Mouse (Mus musculus) heart, postnatal 36 days (tissue): Measurements from ENCODE around the gene Aqr. TPM values are rescaled to one million over a fixed set of nuclear protein-coding genes. Genes with fewer than 3 reads are reported as not detected.
"Not testable (repeated sequence)": the region's sequence is repeated elsewhere in the genome, so short reads cannot be mapped to it uniquely, and the experiment has no call there.

Experiments
- DNase-seq, 2 experiments: peaks; one replicate each; pipeline ENCODE4 v3.0.0; 2021 to 2022
- intact Hi-C: fragments of 180-260 bp; cut with DNase I; formaldehyde crosslinking; loops from one replicate; pipeline ENCODE4 v1.15.1; 2025
- total RNA-seq, 2 experiments: library from RNA; stranded (reverse); gene quantifications; 2 replicates each; pipeline ENCODE4 v1.2.3; 2021

Aqr gene
- 10 to 100 TPM; 18.1 to 19.3 TPM for total RNA-seq

- intact Hi-C loops, DNase-seq: not testable (repeated sequence)
These were observed at the start of gene Aqr for GRCm38 (mm10) chr2:114186924-114187323. TSS of gene Aqr (minus strand) at chr2:114187024.

GRCm38 (mm10) chr2:114236566-114236965 is 49.7 kb upstream of the Aqr start:
- intact Hi-C loops = no loop called here
- DNase-seq = no peak

GRCm38 (mm10) chr2:114235584-114235983 is 48.8 kb upstream of the Aqr start:
- intact Hi-C loops = no loop called here
- DNase-seq = no peak

DNA sequence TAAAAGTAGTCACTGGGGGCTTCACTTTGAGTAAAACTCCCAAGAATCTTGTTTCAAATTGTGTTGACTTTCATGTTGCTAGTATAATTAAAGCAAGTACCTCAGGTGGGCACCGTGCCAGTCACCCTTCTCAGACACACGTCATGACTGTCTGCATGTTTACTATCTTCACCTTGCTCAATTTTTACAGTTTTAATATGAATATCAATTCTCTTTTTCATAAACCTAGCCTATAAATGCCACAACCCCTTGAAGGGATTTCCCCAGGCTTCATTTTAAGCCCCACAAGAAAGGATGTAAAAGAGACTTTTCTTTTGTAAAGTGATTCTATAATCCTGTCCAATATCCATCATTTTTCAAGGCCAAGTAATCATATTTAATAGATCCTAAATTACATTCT is 44.4 kb upstream of the Aqr start:
- intact Hi-C loops = no loop called here
- DNase-seq = no peak

- intact Hi-C loops = no loop called here
- DNase-seq = no peak
These were observed 41.8 kb upstream of the Aqr start for GRCm38 (mm10) chr2:114228672-114229071.

- DNase-seq = no peak
- intact Hi-C loops = no loop called here
These were observed 18.2 kb upstream of the Aqr start for GRCm38 (mm10) chr2:114205036-114205435.

- DNase-seq = no peak
- intact Hi-C loops = loop anchor here (1.0 kb wide), 1 partner anchor 26 kb away; no protein-coding TSS in a partner anchor
These were observed 14.8 kb upstream of the Aqr start for GRCm38 (mm10) chr2:114201574-114201973.

- intact Hi-C loops = loop anchor here (1.0 kb wide), 1 partner anchor 26 kb away; no protein-coding TSS in a partner anchor
- peak; percentile 81 to 82 for DNase-seq
These were observed 14.2 kb upstream of the Aqr start, which contains the start of gene Zfp770 for GRCm38 (mm10) chr2:114200932-114201559. TSS of gene Zfp770 (minus strand) at chr2:114201469.

DNA sequence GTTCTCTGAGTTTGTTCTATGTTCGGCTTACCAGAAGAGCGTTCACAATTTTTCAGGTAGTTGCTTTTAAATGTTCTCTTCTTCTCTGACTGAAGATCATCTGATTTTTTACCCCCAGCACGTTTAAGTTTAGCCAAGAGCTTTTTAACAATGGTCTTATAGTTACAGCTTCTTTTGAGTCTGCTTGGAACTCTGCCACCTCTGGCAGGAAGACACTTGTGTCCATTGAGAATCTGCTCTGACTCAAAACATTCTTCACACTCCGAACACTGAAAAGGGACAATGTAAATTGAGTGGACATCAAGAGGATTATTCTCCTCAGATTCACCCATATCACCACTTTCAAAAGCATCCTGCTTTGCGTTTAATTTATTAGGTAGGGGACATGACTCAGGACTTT is 9.6 kb upstream of the Aqr start:
- intact Hi-C loops = no loop called here
- DNase-seq = no peak

- DNase-seq = no peak
- intact Hi-C loops = no loop called here
These were observed 8.8 kb downstream of the Aqr start for GRCm38 (mm10) chr2:114177802-114178733.

GRCm38 (mm10) chr2:114174651-114175484 is 12.0 kb downstream of the Aqr start:
- intact Hi-C loops = loop anchor here (1.0 kb wide), 1 partner anchor 26 kb away; the partner anchor contains the start of gene Zfp770
- peak; percentile 78 to 79 for DNase-seq

- intact Hi-C loops = no loop called here
- DNase-seq = no peak
These were observed 13.6 kb downstream of the Aqr start for GRCm38 (mm10) chr2:114173248-114173647.

DNA sequence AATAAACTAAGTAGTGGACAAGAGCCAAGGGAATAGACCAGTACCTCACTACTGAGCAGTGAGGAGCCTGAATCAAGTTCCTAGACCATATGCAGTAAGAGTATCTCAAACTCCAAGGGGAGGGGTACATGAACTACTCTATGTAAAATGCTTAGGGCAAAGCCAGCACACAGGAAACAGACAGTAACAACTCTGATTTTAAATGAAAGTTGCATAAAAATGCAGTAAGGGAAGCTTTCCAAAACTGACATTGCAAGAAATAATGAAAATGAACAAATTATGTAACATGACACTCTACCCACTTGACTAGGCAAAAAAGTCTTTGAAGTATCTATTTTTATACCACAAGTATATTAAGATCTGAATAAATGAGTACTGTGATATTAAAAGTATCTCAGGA is 19.0 kb downstream of the Aqr start:
- no peak for DNase-seq
- intact Hi-C loops = no loop called here

- intact Hi-C loops = no loop called here
These were observed 24.8 kb downstream of the Aqr start for GRCm38 (mm10) chr2:114161978-114162377.

DNA sequence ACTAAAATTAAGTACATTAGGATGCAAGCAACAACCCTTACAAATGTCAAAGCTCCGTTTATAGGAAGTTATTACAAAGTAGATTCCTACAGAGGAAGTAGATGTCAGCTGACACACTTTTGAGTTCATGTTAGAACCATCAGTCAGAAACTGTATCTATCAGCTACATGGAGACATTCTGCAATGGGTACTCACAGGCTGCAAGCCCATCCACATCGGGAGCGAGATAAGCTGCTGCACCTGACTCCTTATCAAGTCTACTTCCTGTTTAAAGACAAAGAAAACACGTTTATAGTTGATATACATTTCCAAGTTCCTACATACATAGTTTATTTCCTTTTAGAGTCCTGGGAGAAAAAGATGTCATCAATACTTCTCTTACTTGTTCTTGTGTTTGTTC is 29.5 kb downstream of the Aqr start:
- intact Hi-C loops = no loop called here
- no peak for DNase-seq

More at GRCm38 (mm10) chr2:114161978-114162377, 24.8 kb downstream of the Aqr start:
- DNase-seq = no peak

DNA sequence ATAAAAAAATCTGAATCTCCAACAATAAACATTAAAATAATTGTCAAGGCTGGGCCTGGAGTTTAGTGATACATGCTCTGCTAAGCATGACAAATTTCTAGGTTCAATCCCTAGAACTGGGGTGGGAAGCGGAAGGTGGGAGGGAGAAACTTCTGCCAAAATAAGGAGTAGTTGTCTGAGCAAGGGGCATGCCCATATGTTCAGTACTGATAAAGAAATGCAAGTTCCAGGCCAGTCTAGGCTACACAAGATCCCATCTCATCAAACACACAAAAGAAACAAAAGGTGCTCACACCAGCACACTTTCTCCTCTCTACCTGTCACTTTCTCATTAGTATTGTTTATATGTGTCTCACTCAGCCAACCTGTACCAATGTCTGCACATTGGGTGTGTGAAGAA is 30.2 kb downstream of the Aqr start:
- DNase-seq = no peak
- intact Hi-C loops = no loop called here

DNA sequence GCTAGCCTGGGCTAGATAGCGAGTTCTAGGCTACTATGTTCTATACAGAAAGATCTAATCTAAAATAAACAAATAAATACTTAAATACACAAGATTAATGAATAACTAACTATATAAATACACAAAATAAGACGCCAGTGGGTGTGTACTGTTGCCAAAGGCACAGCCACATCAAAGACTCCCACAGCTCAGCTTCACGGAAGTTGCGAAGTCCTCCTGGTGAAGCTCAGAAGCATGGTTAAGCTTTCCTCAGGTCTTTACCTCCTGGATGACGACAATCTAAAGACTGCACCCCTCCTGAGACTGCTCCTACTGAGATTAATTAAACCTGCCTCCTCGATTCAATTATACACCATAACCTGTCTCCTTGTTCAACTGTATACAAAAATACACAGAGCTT is 33.6 kb downstream of the Aqr start:
- intact Hi-C loops = no loop called here
- no peak for DNase-seq

DNA sequence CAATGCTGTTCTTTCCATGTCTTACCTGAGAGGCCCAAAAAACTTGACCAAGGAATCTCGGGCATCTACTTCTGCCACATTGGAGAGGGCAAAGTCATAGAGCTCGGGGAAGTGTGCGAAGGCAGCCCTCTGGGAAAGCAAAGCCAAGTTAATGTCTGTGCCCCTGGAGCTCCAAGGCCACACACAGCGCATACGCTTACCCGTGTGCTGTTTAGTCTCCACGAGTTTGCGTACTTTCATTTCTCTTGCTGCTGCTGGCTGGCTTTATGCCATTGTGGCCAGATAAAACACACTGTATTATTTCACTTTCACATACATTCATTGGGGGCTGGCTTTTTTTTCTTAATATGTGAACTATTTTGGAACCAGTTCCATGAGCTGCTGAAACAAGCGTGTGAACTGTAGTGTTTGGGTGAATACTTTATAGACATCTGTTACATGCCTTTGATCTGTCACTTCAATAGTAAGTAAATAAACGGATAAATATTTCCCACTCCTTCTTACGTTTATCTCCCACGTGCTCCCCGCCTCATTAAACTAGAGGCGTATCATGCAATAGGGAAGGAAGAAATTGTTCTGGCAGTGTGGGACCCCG is 39.9 kb downstream of the Aqr start:
- intact Hi-C loops = no loop called here
- DNase-seq = no peak

GRCm38 (mm10) chr2:114145315-114145801 is 41.5 kb downstream of the Aqr start:
- intact Hi-C loops = loop anchor here (1.0 kb wide), 2 partner anchors 179 to 279 kb away; no protein-coding TSS in a partner anchor
- peak; percentile 35 to 51 for DNase-seq

DNA sequence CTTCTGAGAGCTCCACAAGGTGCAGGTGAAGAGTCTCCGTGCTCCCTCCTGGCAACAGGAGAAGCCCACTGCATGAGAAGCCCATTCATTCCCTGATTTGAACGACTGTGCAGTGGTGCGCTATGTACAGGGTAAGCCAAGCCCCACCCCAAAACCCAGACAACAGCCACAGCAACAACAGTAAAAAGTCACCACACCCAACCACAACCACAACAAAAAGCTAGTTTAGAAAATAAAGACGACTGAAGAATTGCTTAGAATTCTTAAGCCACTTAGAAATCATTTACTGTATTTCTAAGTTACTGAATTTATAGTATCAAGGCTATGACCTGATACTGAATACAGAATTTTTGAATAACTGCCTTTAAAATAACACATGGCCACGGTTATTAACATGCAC is 41.9 kb downstream of the Aqr start:
- intact Hi-C loops = loop anchor here (1.0 kb wide), 2 partner anchors 179 to 279 kb away; no protein-coding TSS in a partner anchor
- no peak for DNase-seq
